Mouse (Mus musculus) embryonic fibroblast, embryonic 13.5 days (primary cell): ENCODE measurements around the gene Anxa11.

Experiments used
- CTCF ChIP-seq: IDR thresholded peaks from 2 replicates; pipeline ENCODE4 v1.5.1; 2011; ENCODE audit warnings: mild to moderate bottlenecking, control low read depth, low read length, moderate library complexity, borderline replicate concordance; ENCODE audit not compliant: insufficient read depth
- POLR2A ChIP-seq: IDR thresholded peaks from 2 replicates; pipeline ENCODE4 v1.6.1; 2011; ENCODE audit warnings: low read depth, mild to moderate bottlenecking, control low read depth, low read length, moderate library complexity

DNA sequence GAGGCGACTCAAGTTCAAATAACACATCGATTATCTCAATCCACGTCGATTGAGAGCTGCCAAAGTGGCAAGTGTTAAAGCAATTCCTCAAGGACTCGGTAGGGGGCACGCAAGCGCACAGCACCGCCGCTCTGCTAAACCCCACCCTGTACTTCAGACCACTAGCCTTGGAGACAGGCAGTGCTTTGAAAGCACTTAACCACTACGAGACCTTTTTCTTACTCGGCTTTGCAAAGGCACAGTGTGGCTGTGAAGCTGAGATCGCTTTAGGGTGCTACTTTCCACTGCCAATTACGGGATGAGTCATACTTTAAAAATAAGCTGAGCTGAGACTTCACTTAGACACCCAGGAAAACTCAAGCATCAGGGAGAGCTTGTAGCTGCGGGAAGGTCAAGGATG is 9.7 kb upstream of the Anxa11 start:
- TF ChIP-seq CTCF (peak; percentile 60; the same call in 1 of the 2 replicates), POLR2A (no peak)
